Mouse (Mus musculus) common myeloid progenitor, adult 5-6 weeks (primary cell): ENCODE data around the gene Magi1. TPM values are rescaled to one million over a fixed set of nuclear protein-coding genes. Genes with fewer than 3 reads are reported as not detected.

Experiments used
- ATAC-seq: replicated peaks from 2 replicates; pipeline ENCODE4 v1.8.0; 2016; ENCODE audit warnings: low read depth, mild to moderate bottlenecking, moderate TSS enrichment, inconsistent platforms; ENCODE audit not compliant: poor library complexity, severe bottlenecking
- total RNA-seq: library from RNA; stranded (forward); fragments of 200-1000, 187-1606 nt; gene quantifications from 2 replicates; pipeline ENCODE4 v1.2.3, GENCODE M21; 2017

Gene Magi1
- 0.05 and 0.18 TPM in 2 replicates for total RNA-seq

DNA sequence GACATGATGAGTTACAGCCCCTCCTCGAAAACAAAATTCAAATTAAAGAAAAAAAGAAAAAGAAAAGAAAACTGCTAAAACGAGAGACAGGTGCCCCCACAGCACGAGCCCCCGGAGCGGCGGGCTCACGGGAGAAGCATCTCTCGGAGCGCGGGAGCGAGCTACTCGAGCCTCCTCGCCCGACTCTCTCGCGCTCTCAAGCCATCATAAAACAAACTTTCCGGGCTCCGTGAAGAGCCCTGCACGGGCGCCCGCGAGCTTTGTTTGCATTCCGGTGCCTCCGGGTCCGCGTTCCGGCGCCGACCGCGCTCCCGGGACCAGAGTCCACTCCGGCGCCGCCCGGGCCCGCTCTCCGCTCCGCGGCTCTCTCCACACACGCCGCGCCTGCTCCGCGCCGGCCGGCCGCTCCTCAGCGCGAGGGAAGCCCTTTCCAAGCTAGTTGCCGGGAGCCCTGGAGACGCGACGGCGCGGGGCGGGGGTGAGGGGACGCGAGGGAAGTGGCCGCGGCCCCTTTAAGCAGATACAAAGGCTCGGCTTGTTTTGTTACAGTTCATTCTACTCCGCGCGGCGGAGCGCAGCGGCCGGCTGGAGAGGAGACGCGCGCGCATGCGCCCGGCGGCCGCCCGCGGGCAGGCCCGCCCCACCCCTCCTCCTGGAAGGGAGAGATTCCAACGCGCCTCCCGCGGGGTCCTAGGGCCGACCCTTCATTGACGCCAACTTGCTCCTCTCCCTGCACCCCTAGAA, at the start of gene Magi1:
Magi1 (minus strand) TSS at position 600 of the 744 bp plus-strand sequence.
- ATAC-seq: peak; percentile 76

DNA sequence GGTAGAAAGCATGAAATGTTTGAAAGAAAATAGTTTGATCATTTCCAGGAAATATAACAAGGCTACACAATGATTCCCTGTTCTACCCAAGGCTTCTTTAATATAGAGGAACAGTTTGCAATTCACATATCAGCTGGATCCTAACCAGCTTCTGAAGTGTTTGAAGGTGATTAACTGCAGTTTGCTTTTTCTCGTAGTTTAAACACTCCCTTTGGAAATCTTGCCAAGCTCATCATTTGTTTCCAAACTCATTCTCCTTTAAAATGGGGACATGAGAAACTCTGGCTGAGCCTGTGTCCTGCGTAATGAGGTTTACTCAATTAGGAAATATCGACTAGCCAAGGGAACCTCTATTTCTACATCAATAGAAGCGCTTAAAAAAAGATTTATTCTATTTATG, 43.4 kb upstream of the Magi1 start:
- no peak for ATAC-seq

- no peak for ATAC-seq
Measured at GRCm38 (mm10) chr6:94316886-94317285, 33.2 kb upstream of the Magi1 start.

GRCm38 (mm10) chr6:94312285-94312684, 28.6 kb upstream of the Magi1 start:
- no peak for ATAC-seq

GRCm38 (mm10) chr6:94308498-94308897, 24.8 kb upstream of the Magi1 start:
- no peak for ATAC-seq

GRCm38 (mm10) chr6:94303512-94303911, 19.8 kb upstream of the Magi1 start:
- ATAC-seq: no peak

GRCm38 (mm10) chr6:94301804-94302203, 18.1 kb upstream of the Magi1 start:
- ATAC-seq: no peak

- ATAC-seq: peak; percentile 83
Measured at GRCm38 (mm10) chr6:94300562-94300961, 16.8 kb upstream of the Magi1 start.

DNA sequence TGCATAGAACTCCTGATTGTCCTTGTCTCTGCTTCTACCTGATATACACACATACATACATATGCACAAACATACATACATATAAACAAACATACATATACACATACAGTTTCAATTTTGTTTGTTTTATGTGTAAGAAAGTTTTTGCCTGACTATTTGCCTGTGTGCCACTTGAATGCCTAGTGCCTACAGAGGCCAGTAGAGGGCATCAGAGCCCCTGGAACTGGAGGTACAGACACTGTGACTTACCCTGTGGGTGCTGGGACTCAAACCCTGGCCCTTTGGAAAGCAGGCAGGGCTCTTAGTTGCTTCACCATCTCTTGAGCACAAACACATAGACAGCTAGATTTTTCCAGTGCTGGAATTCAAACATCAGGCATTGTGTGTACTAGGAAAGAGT, 3.7 kb upstream of the Magi1 start:
- no peak for ATAC-seq

GRCm38 (mm10) chr6:94286555-94286954, 2.8 kb upstream of the Magi1 start:
- no peak for ATAC-seq

DNA sequence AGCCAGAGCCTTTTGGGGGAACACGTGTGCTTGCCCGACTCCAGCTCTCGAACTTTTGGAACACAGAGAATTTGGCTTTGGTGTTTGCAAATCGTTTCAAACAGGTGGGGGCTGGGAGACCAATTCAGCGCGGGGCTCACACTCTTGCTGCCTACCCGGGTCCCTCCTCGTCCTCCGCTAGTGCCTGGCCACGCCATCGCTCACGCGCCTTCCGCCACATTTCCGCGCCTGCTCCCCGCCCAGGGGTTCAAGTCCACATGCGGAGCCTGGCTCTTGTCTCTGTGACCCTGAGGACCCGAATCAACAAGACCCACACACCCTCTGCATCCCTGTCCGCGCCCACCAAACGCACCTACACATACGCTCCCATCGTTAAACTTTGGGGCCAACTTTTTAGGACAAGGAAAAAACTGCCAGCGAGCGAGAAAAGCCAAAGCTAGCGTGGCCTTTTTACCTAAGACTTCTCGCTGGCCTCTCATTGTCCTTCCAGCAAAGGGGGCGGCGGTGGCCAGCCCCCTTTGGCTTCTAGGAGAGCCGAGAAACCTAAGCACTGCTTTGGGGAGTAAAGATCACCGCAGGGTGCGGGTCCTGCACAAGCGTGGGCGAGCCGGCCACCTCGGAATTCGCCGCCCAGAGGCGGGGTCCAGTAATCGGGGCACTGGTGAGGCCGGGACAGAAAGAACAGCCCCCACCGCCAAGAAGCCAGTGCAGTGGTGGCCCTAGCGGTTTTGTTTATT, 540 bp upstream of the Magi1 start:
- peak; percentile 39 for ATAC-seq

DNA sequence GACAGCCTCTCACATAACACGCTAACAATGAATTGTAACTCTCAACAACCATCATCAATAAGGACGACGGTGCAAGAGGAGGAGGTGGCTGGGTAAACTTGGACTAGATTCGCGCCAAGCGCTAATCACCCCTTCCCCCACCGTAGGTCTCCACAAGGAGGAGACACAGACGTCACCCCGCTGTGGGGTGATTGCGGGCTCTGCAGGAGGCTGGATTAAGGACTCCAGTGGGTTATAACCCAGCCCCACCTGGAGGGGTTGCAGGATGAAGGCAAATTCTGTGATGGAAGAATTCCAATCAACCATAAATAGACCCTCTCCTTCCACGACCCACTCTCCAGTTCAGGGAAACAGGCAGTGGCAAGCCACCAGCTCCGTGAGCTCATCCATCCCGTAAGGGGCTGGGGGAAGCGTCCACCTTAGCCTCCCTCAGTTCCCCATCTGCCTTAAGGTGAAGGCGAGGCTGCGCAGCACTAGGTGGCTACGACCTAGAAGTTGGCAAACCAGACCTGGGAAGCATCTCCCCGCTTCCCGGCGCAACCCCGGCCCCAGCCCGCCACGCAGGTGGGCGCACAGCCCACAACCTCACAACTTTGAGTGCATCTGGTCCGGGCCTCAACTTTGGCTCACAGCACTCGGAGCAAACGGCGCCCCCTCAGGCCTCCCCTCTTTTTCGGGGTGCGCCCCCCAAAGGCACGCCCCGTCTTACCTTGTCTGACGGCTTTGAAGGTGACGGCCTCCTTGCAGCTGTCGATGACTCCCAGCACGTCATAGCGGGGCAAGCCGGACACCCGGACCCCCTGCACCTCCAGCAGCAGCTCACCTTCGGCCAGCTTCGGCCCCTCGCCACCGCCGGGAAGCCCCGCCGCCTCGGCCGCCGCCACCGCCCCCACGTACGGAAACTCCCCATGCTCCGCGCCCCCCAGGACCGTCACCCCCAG, 1.1 kb downstream of the Magi1 start:
- ATAC-seq: 0 out of 2 replicates have a peak, but pooled peaks have one; percentile 12

- no peak for ATAC-seq
Measured at GRCm38 (mm10) chr6:94281606-94282280, 2.0 kb downstream of the Magi1 start.

GRCm38 (mm10) chr6:94273941-94274340, 9.8 kb downstream of the Magi1 start:
- peak; percentile 62 for ATAC-seq

- no peak for ATAC-seq
Measured at GRCm38 (mm10) chr6:94270001-94270400, 13.7 kb downstream of the Magi1 start.

DNA sequence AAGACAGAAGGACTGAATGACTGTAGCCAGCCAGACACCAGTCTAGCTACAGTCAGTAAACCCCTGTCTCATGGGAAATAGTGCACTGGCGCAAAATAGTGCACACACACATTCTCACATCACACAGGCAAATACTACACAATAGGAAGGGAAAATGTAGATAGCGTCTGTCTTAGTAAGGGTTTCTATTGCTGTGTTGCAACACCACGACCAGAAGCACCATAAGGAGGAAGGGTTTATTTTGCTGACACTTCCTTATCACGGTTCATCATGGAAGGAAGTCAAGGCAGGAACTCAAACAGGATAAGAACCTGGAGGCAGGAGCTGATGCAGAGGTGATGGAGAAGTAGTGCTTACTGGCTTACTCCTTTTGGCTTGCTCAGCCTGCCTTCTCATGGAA, 14.5 kb downstream of the Magi1 start:
- peak; percentile 42 for ATAC-seq

- ATAC-seq: no peak
Measured at GRCm38 (mm10) chr6:94265244-94265935, 18.3 kb downstream of the Magi1 start.

DNA sequence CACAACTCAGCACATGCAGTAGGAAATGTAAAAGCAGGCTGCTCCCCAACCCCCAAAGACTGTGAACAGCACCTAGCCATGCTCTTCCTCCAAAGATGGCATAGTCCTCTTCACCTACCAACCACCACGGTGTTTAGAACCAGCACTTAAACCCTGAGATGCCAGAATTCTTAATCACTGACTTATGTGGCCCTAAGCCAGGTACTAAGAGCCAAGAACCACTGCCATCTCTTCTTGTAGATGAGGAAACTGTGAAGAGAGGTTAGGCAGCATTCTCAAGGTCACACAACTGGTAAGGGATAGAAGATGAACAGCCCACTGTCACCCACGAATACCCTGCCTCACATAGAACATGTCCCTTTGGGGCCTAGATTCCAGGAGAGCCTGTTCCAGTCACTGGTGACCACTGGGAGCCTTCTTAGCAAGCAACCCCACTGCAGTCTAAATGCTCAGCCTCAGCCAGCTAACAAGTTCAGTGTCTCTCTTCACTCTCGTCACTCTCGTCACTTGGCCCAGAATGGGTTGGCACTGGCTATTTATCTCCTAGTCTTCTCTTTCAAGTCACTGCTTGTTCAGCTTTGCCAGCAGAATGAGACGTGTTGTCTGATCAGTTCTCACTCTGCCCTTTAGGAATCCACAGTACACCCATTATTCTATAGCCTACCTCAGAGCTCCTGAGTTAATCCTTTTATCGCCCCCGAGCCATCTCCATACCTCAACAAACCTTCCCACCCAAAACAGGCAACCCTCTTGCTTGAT, 19.4 kb downstream of the Magi1 start:
- no peak for ATAC-seq

GRCm38 (mm10) chr6:94260831-94261230, 22.9 kb downstream of the Magi1 start:
- no peak for ATAC-seq
